Mouse (Mus musculus) hindbrain, embryonic 12.5 days (tissue): ENCODE data around the gene Shmt1. TPM values are rescaled to one million over a fixed set of nuclear protein-coding genes. Genes with fewer than 3 reads are reported as not detected.

Experiments
- ATAC-seq: fragments of 200-750 bp; cut with Nextera tagmentation; 2 replicates; pipeline ENCODE4 v1.8.0; 2017; ENCODE audit warnings: moderate TSS enrichment; ENCODE audit not compliant: low FRiP score
- H3K27ac ChIP-seq: fragments of 300-500 bp; sonication (generic); 2 replicates; pipeline ENCODE4 v1.5.1; 2016; ENCODE audit warnings: mild to moderate bottlenecking
- H3K27me3 ChIP-seq: fragments of 300-500 bp; sonication (generic); 2 replicates; pipeline ENCODE4 v1.6.1; 2016; ENCODE audit warnings: mild to moderate bottlenecking
- H3K36me3 ChIP-seq: fragments of 300-500 bp; sonication (generic); 2 replicates; pipeline ENCODE4 v1.6.1; 2016; ENCODE audit warnings: mild to moderate bottlenecking
- H3K4me1 ChIP-seq: fragments of 300-500 bp; sonication (generic); 2 replicates; pipeline ENCODE4 v1.6.1; 2016
- H3K4me2 ChIP-seq: fragments of 300-500 bp; sonication (generic); replicated peaks from 2 replicates; pipeline ENCODE4 v1.6.1; 2016; ENCODE audit warnings: mild to moderate bottlenecking
- H3K4me3 ChIP-seq: fragments of 300-500 bp; sonication (generic); 2 replicates; pipeline ENCODE4 v1.5.1; 2016; ENCODE audit warnings: mild to moderate bottlenecking
- H3K9ac ChIP-seq: fragments of 300-500 bp; sonication (generic); 2 replicates; pipeline ENCODE4 v1.6.1; 2016; ENCODE audit warnings: mild to moderate bottlenecking, moderate library complexity
- H3K9me3 ChIP-seq: fragments of 300-500 bp; sonication (generic); replicated peaks from 2 replicates; pipeline ENCODE4 v1.6.1; 2016; ENCODE audit warnings: mild to moderate bottlenecking
- WGBS: fragments of 180-500 bp; shearing (Covaris S2); methylation state at CpG from one replicate; pipeline ENCODE4 v1.1.7; 2016; 5-methylcytosine and 5-hydroxymethylcytosine counted together
- polyA plus RNA-seq: library from polyadenylated mRNA; unstranded; fragments of >200 nt; fragmentation: Nextera tagmentation; extraction: Ambion mirVana; gene quantifications from 2 replicates; pipeline ENCODE4 v1.2.1, GENCODE M21; 2016

Shmt1 gene
- polyA plus RNA-seq, 1 experiment from 2014 or later: 28.1 TPM

DNA sequence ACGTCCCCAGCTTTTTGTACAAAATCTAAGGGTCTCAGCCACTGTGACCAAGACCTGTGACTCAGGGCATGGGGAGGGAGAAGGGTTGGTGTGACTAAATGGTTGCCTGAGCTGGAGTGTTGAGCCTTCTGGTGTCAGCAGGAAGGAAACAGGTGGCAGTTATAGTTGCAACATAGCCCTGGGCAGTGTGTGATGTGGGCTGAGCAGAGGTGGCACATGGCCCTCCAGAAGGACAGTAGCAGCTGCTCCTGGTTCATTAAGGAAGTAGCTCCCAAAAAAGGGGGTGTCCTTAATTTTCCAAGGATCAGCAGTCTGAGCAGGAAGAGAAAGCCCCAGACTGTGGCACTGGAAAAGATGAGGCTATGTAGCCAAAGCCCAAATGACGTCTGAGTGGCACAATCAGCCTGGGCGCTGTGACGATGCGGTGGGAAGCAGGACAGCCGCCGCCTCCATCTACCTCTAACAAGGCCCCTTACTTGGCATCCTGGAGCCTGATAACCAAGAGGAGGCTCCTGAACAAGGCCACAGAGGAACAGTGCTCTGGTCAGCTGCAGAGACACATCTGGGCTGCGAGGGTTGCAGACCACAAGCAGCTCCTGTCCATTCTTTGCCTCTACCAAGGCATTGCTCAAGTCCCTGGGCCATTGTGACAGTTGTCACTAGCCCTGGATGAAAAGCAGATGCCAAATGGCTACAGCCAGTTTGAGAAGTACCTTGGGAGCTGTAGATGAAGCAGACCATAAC, 27.2 kb downstream of the Shmt1 start:
- Histone ChIP-seq H3K9ac (no peak overlapping the region), H3K36me3 (peaks cover 60% of the 10 kb centered on the region), H3K4me2 (no peak overlapping the region), H3K4me3 (no peak overlapping the region), H3K4me1 (peaks cover 36% of the 10 kb centered on the region), H3K27ac (no peak overlapping the region), H3K9me3 (no peaks in the 10 kb centered on the region), H3K27me3 (no peaks in the 10 kb centered on the region)
- 93% methylated on average over 8 of the region's 8 CpGs for WGBS
- no peak for ATAC-seq

DNA sequence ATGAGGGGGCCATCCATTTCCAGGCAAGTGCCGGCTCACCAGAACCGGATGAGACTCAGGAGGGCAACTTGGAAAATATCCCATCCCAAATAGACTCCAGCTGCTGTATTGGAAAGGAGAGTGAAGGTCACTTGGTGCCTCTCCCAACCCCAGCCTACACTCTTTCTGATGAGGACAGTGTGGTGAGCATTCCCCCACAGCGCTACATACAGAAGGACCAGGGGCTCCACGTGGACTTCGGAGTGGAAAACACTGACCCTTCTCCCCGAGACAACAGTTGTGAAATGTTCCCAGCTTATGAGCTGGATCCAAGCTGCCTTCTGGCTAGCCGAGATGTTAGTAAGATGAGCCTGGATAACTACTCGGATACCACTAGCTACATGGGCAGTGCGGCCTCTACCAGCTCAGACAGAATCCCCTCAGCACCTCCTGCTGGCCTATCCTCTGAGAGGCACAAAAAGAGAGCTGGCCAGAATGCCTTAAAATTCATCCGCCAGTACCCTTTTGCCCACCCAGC, 31.8 kb downstream of the Shmt1 start:
- no peak for ATAC-seq
- Histone ChIP-seq H3K4me2 (peak overlapping the region; percentile 44), H3K9me3 (no peaks in the 10 kb centered on the region), H3K9ac (peak overlapping the region; percentile 28; the same call in 1 of the 2 replicates), H3K27ac (no peak overlapping the region), H3K27me3 (no peaks in the 10 kb centered on the region), H3K4me3 (peak overlapping the region; percentile 10), H3K4me1 (peaks cover 66% of the 10 kb centered on the region), H3K36me3 (peaks cover 29% of the 10 kb centered on the region)
- WGBS: 89% methylated on average over 10 of the region's 10 CpGs

- Histone ChIP-seq H3K4me1 (peaks cover 66% of the 10 kb centered on the region), H3K9me3 (no peaks in the 10 kb centered on the region), H3K9ac (peak overlapping the region; percentile 75), H3K36me3 (peaks cover 16% of the 10 kb centered on the region), H3K27ac (peak overlapping the region; percentile 78; the same call in 1 of the 2 replicates), H3K4me3 (peak overlapping the region; percentile 81), H3K27me3 (no peaks in the 10 kb centered on the region), H3K4me2 (peak overlapping the region; percentile 79)
- ATAC-seq: no peak
- 29% methylated on average over 16 of the region's 16 CpGs for WGBS
These were observed 33.6 kb downstream of the Shmt1 start for GRCm38 (mm10) chr11:60777801-60778370.

DNA sequence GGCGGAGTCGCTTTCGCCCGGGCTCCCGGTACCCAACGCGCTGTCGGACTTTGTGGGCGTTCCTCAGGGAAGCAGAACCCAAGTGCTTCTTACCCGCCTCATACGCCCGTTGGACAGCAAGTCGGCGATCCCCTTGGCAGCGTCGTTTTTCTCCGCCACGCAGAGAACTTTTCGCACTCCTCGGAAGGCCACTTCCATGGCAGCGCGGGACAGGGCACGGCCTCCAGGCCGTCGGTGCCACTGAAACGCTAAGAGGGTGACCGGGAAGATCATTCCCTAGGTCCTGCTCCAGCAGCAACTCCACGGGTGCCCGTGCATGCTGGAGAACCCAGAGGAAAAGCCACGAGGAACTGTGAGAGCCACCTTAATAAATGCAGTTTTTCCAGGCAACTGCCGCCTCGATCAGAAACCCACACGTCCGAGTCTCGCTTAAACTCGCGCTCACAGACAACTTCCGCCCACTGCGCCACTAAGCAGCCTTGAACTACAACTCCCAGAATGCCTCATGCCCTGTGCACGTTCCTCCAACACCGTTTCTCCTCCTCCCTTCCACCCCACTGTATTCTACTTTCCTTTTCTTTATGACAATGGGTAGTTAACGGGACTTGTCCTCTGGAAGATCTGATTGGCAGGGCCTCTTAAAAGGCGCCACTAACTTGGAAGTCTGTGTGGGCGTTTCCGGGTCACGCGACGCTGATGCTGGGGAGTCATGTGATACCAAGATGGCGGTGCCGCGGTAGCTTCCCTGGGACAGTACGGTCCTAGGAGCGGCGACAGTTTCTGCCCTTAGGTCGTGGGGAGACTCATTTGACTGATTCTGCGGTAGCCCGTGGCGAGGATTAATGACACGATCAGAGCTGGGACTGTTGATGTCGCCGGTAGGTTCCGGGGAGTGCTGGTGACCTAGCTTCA, 34.4 kb downstream of the Shmt1 start, which contains the start of the genes Top3a and Smcr8:
TSS of gene Top3a (minus strand) at position 537 of the 912 bp plus-strand sequence.
TSS of gene Smcr8 (plus strand) at position 696 of the 912 bp plus-strand sequence.
- Histone ChIP-seq H3K4me1 (peaks cover 61% of the 10 kb centered on the region), H3K9ac (peak within 1 kb of the TSS; percentile 75), H3K4me2 (peak within 1 kb of the TSS; percentile 79), H3K27ac (peak within 1 kb of the TSS; percentile 78), H3K36me3 (peaks cover 16% of the 10 kb centered on the region), H3K4me3 (peak within 1 kb of the TSS; percentile 81), H3K9me3 (no peaks in the 10 kb centered on the region), H3K27me3 (no peaks in the 10 kb centered on the region)
- ATAC-seq: peak; percentile 99
- WGBS: under 1% methylated on average over 62 of the region's 62 CpGs

DNA sequence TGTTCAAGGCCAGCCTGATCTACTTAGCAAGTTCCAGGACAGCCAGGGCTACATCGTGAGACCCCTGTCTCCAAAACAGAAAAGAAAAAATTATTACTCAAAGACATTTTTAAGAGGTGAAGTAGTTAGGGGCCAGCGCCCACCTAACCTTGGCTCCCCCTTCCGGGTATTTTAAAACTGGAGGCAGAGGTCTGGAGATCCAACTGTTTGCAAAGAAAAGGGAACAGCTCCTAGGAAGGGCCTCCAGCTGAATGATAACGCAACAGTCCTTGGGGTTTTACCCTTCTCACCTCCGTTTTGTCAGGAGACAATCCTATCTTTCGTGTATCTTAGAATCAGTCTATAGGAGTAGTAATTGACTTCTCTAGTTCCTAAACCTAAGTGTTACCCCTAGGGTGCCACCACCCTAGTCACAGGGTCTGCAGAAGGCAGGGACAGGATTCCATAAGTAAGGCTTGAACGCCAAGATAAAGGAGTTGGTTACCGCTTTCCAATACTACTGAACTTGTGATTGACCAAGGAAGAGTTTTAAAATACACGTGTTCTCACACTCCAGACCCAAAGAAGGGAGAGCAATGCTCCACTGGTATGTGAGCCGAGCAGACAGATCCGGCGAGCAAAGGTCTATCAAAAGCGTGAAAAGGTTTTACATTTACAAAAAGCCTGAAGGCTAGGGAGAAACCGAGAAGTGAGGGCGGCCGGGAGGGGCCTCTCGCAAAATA, 35.2 kb downstream of the Shmt1 start:
- Histone ChIP-seq H3K9me3 (no peaks in the 10 kb centered on the region), H3K36me3 (peaks cover 16% of the 10 kb centered on the region), H3K4me1 (peaks cover 52% of the 10 kb centered on the region), H3K4me3 (peak overlapping the region; percentile 81), H3K27ac (peak overlapping the region; percentile 78), H3K4me2 (peak overlapping the region; percentile 79), H3K27me3 (no peaks in the 10 kb centered on the region), H3K9ac (peak overlapping the region; percentile 75)
- WGBS: 8% methylated on average over 17 of the region's 17 CpGs
- ATAC-seq: no peak

DNA sequence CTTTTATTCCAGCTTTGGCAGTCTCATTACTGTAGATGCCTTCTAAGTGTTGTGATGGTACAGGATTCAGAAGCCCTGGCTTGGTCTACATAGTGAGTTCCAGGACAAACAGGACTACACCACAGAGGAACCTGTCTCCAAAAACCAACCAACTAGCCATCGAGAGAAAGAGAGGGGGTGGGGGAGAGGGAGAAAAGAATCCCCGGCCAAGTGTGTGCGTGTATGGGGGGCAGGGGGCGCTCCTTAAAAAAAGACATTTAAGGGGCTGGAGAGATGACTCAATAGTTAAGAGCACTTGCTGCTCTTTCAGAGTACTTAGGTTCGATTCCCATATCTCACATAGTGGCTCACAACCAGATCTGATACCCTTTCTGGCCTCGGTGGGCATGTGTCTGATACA, 35.9 kb downstream of the Shmt1 start:
- Histone ChIP-seq H3K4me2 (peak overlapping the region; percentile 79), H3K36me3 (peaks cover 16% of the 10 kb centered on the region), H3K4me3 (peak overlapping the region; percentile 81; the same call in 1 of the 2 replicates), H3K9me3 (no peaks in the 10 kb centered on the region), H3K4me1 (peaks cover 46% of the 10 kb centered on the region), H3K27ac (no peak overlapping the region), H3K9ac (peak overlapping the region; percentile 75), H3K27me3 (no peaks in the 10 kb centered on the region)
- whole genome bisulfite sequencing: 72% methylated on average over 6 of the region's 6 CpGs
- no peak for ATAC-seq

DNA sequence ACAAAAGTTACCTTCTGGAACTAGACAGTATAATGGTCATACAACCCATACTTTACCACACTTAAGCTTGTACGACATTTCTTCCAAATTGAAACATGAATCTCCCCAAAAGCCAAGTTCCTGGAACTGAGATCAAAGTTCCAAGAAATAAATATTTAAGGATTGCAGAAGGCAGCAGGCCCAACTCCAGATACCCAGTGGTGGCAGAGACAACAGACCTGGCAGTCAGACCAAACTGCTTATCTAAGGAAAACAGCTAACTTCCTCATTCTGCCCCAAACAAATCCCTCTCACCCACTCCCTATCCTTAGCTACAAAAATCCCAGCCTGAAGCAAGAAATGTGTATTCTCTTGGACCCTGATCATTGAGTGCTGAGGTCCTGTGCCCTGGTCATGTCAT, 36.7 kb downstream of the Shmt1 start:
- Histone ChIP-seq H3K4me3 (no peak overlapping the region), H3K27ac (no peak overlapping the region), H3K27me3 (no peaks in the 10 kb centered on the region), H3K4me1 (peaks cover 38% of the 10 kb centered on the region), H3K36me3 (peaks cover 10% of the 10 kb centered on the region), H3K9ac (0 out of 2 replicates have a peak overlapping the region, but pooled peaks have one; percentile 75), H3K9me3 (no peaks in the 10 kb centered on the region), H3K4me2 (peak overlapping the region; percentile 79; the same call in 1 of the 2 replicates)
- no peak for ATAC-seq
- 81% methylated on average over 1 of the region's 1 CpGs for WGBS

DNA sequence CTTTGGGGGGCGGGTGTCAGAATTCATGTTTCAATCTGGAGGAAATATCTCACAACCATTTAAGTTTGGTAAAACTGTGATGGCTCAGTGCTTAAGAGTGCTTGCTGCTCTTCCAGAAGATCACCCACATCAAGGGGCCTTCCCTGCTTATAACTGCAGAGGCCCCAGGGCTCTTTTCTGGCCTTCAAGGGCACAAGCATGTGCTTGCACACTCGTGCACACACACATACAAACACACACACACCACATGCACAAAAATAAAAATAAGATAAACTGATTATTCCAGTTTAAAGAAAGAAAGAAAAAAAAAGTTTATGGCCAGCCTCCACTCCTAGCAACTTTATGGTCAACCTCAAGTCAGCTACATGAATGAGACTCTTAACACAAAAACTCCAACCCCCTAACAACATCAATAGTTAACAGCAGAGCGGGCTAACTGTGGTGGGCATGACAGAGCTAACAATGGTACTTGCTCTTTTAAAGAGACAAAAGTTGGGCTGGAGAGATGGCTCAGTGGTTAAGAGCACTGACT, 37.3 kb downstream of the Shmt1 start:
- H3K4me1 ChIP-seq: peaks cover 32% of the 10 kb centered on the region
- no peak overlapping the region for H3K9ac ChIP-seq
- ATAC-seq: no peak
- no peaks in the 10 kb centered on the region for H3K9me3 ChIP-seq
- H3K27ac ChIP-seq: no peak overlapping the region
- H3K4me2 ChIP-seq: no peak overlapping the region
- WGBS: 88% methylated on average over 3 of the region's 3 CpGs
- no peak overlapping the region for H3K4me3 ChIP-seq
- no peaks in the 10 kb centered on the region for H3K27me3 ChIP-seq
- H3K36me3 ChIP-seq: peaks cover 4% of the 10 kb centered on the region

- H3K4me1 ChIP-seq: peaks cover 18% of the 10 kb centered on the region
- H3K4me3 ChIP-seq: no peak overlapping the region
- H3K27me3 ChIP-seq: no peaks in the 10 kb centered on the region
- no peak overlapping the region for H3K4me2 ChIP-seq
- WGBS: 87% methylated on average over 4 of the region's 4 CpGs
- H3K36me3 ChIP-seq: no peaks in the 10 kb centered on the region
- H3K9me3 ChIP-seq: no peaks in the 10 kb centered on the region
- H3K27ac ChIP-seq: no peak overlapping the region
- ATAC-seq: no peak
- H3K9ac ChIP-seq: no peak overlapping the region
These were observed 39.4 kb downstream of the Shmt1 start for GRCm38 (mm10) chr11:60772161-60772560.

DNA sequence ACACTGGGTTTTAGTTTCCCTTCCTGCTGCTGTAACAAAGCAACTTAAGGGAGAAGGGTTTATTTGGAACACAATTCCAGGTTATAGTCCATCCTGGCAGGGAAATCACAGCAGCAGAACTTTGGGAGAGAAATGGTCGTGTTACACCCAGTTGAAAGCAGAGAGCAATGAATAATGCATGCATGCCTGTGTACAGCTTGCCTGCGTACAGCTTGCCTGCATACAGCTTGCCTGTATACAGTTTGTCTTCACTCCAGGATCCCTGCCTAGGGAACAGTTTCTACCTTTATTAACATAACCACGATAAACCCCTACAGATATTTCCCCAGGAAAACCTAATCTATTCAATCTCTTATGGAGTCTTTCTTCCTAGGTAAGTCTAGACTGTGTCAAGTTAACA, 40.7 kb downstream of the Shmt1 start:
- Histone ChIP-seq H3K4me1 (peaks cover 11% of the 10 kb centered on the region), H3K9me3 (no peaks in the 10 kb centered on the region), H3K4me3 (no peak overlapping the region), H3K4me2 (no peak overlapping the region), H3K27me3 (no peaks in the 10 kb centered on the region), H3K9ac (no peak overlapping the region), H3K27ac (no peak overlapping the region), H3K36me3 (no peaks in the 10 kb centered on the region)
- ATAC-seq: no peak
- WGBS: 82% methylated on average over 3 of the region's 3 CpGs

- Histone ChIP-seq H3K9me3 (no peaks in the 10 kb centered on the region), H3K27ac (no peak overlapping the region), H3K4me2 (no peak overlapping the region), H3K27me3 (no peaks in the 10 kb centered on the region), H3K4me3 (no peak overlapping the region), H3K4me1 (no peaks in the 10 kb centered on the region), H3K36me3 (0 out of 2 replicates have a peak, but pooled peaks cover 4% of the 10 kb centered on the region), H3K9ac (no peak overlapping the region)
- WGBS: 87% methylated on average over 2 of the region's 2 CpGs
- no peak for ATAC-seq
These were observed 42.2 kb downstream of the Shmt1 start for GRCm38 (mm10) chr11:60769322-60769721.
